Mouse (Mus musculus) liver, embryonic 14.5 days (tissue): ENCODE measurements around the gene Sgip1. TPM values are rescaled to one million over a fixed set of nuclear protein-coding genes. Genes with fewer than 3 reads are reported as not detected.

Source experiments
- ATAC-seq: fragments of 200-750 bp; cut with Nextera tagmentation; 2 replicates; pipeline ENCODE4 v1.8.0; 2017; ENCODE audit warnings: moderate number of reproducible peaks, mild to moderate bottlenecking, moderate library complexity; ENCODE audit not compliant: insufficient read depth
- DNase-seq, 3 experiments: peaks; one replicate each; pipeline ENCODE4 v3.0.0-alpha.2; 2012 to 2013; ENCODE audit warnings: low read depth in 3 of 3, low spot score in 3 of 3
- H3K27ac ChIP-seq: fragments of 300-500 bp; sonication (generic); 2 replicates; pipeline ENCODE4 v1.5.1; 2014; ENCODE audit warnings: moderate library complexity, mild to moderate bottlenecking, control low read depth, inconsistent platforms
- H3K27me3 ChIP-seq: fragments of 300-500 bp; sonication (generic); 2 replicates; pipeline ENCODE4 v1.6.1; 2014; ENCODE audit warnings: mild to moderate bottlenecking, low read length, moderate library complexity; ENCODE audit not compliant: control insufficient read depth, insufficient read depth
- H3K36me3 ChIP-seq: fragments of 300-500 bp; sonication (generic); replicated peaks from 2 replicates; pipeline ENCODE4 v1.6.1; 2014; ENCODE audit warnings: low read depth; ENCODE audit not compliant: control insufficient read depth, insufficient read depth
- H3K4me1 ChIP-seq, 2 experiments: fragments of 200-500 bp in 1 of 2; fragments of 300-500 bp in 1 of 2; sonication (generic) in 1 of 2; replicated peaks; 2 replicates each; pipeline ENCODE4 v1.6.1; 2012 to 2014; ENCODE audit warnings: antibody characterized with exemption in 1 of 2, inconsistent platforms in 1 of 2, low read length in 1 of 2; ENCODE audit not compliant: control insufficient read depth in 2 of 2, insufficient read depth in 2 of 2
- H3K4me2 ChIP-seq: fragments of 300-500 bp; sonication (generic); 2 replicates; pipeline ENCODE4 v1.6.1; 2014; ENCODE audit warnings: low read depth, mild to moderate bottlenecking, control low read depth, moderate library complexity
- H3K4me3 ChIP-seq, 2 experiments: fragments of 200-500 bp in 1 of 2; fragments of 300-500 bp in 1 of 2; sonication (generic) in 1 of 2; 2 replicates each; pipeline ENCODE4 v1.5.1; 2012 to 2014; ENCODE audit warnings: low read depth in 2 of 2, low read length in 2 of 2, mild to moderate bottlenecking in 2 of 2, control low read depth in 1 of 2, inconsistent platforms in 1 of 2, moderate library complexity in 1 of 2; ENCODE audit not compliant: insufficient read depth in 1 of 2
- H3K9ac ChIP-seq: fragments of 300-500 bp; sonication (generic); replicated peaks from 2 replicates; pipeline ENCODE4 v1.6.1; 2014; ENCODE audit warnings: mild to moderate bottlenecking, control low read depth, moderate library complexity
- H3K9me3 ChIP-seq: fragments of 300-500 bp; sonication (generic); 2 replicates; pipeline ENCODE4 v1.6.1; 2016; ENCODE audit warnings: low read length, mixed read lengths; ENCODE audit not compliant: control insufficient read depth
- CTCF ChIP-seq: IDR thresholded peaks from 2 replicates; pipeline ENCODE4 v1.5.1; 2016; ENCODE audit warnings: antibody characterized with exemption, low read depth, control low read depth
- EP300 ChIP-seq: IDR thresholded peaks from 2 replicates; pipeline ENCODE4 v1.6.1; 2016; ENCODE audit warnings: antibody characterized with exemption, low read depth
- WGBS: fragments of 180-500 bp; shearing (Covaris S2); extraction: QIAGEN DNeasy Blood & Tissue Kit; methylation state at CpG from one replicate; pipeline ENCODE4 v1.1.7; 2014; ENCODE audit not compliant: insufficient replicate concordance; 5-methylcytosine and 5-hydroxymethylcytosine counted together
- polyA plus RNA-seq, 2 experiments: library from polyadenylated mRNA; depleted of rRNA in 1 of 2; stranded (reverse) in 1 of 2; unstranded in 1 of 2; fragments of >200 nt; fragmentation: Nextera tagmentation in 1 of 2; extraction: Ambion mirVana in 1 of 2; gene quantifications; 2 replicates each; pipeline versions ENCODE4 v1.2.1 to v1.2.3; 2012 to 2014

The Sgip1 gene
- polyA plus RNA-seq, 2 experiments, result 0.10 to 0.32 TPM

- no peaks in the 10 kb centered on the region for H3K36me3 ChIP-seq
- no peak for DNase-seq
Measured at GRCm38 (mm10) chr4:102866531-102866930, 125.4 kb downstream of the Sgip1 start.

GRCm38 (mm10) chr4:102871274-102871673 is 130.2 kb downstream of the Sgip1 start:
- Histone ChIP-seq H3K4me1 (no peaks in the 10 kb centered on the region), H3K4me2 (no peak overlapping the region), H3K27ac (no peak overlapping the region), H3K4me3 (no peak overlapping the region), H3K9ac (no peak overlapping the region), H3K36me3 (no peaks in the 10 kb centered on the region), H3K27me3 (no peaks in the 10 kb centered on the region), H3K9me3 (no peaks in the 10 kb centered on the region)
- DNase-seq (no peak), ATAC-seq (no peak)
- WGBS, result 69% methylated on average over 4 of the region's 4 CpGs
- TF ChIP-seq EP300 (no peak), CTCF (no peak)

More at GRCm38 (mm10) chr4:102866531-102866930, 125.4 kb downstream of the Sgip1 start:
- Histone ChIP-seq H3K9me3 (no peaks in the 10 kb centered on the region), H3K9ac (no peak overlapping the region), H3K4me2 (no peak overlapping the region), H3K27me3 (no peaks in the 10 kb centered on the region), H3K4me3 (no peak overlapping the region), H3K27ac (no peak overlapping the region), H3K4me1 (peaks cover 0 to 4% of the 10 kb centered on the region in 2 experiments; a peak in 2 of 4 replicates)
- no peak for ATAC-seq
- TF ChIP-seq CTCF (no peak), EP300 (no peak)
- WGBS, result 67% methylated on average over 3 of the region's 3 CpGs

GRCm38 (mm10) chr4:102883142-102883541 is 142.0 kb downstream of the Sgip1 start:
- Histone ChIP-seq H3K27ac (no peak overlapping the region), H3K27me3 (no peaks in the 10 kb centered on the region), H3K9me3 (no peaks in the 10 kb centered on the region), H3K4me3 (no peak overlapping the region), H3K9ac (no peak overlapping the region), H3K4me1 (no peaks in the 10 kb centered on the region), H3K36me3 (no peaks in the 10 kb centered on the region), H3K4me2 (no peak overlapping the region)
- no peak for DNase-seq
- WGBS, result 68% methylated on average over 3 of the region's 3 CpGs
- TF ChIP-seq CTCF (no peak), EP300 (no peak)
- ATAC-seq, result no peak

GRCm38 (mm10) chr4:102884228-102884627 is 143.1 kb downstream of the Sgip1 start:
- Histone ChIP-seq H3K36me3 (no peaks in the 10 kb centered on the region), H3K4me3 (no peak overlapping the region), H3K9ac (no peak overlapping the region), H3K27me3 (no peaks in the 10 kb centered on the region), H3K27ac (no peak overlapping the region), H3K4me2 (no peak overlapping the region), H3K9me3 (no peaks in the 10 kb centered on the region), H3K4me1 (no peaks in the 10 kb centered on the region)
- ATAC-seq (no peak), DNase-seq (no peak)
- TF ChIP-seq CTCF (no peak), EP300 (no peak)
- 67% methylated on average over 4 of the region's 4 CpGs for WGBS

- DNase-seq, result no peak
- 54% methylated on average over 2 of the region's 2 CpGs for WGBS
- no peak overlapping the region for H3K9ac ChIP-seq
- no peak for ATAC-seq
- no peak overlapping the region for H3K27ac ChIP-seq
- no peaks in the 10 kb centered on the region for H3K9me3 ChIP-seq
- H3K4me2 ChIP-seq, result no peak overlapping the region
- H3K4me1 ChIP-seq, result no peaks in the 10 kb centered on the region
- H3K4me3 ChIP-seq, result no peak overlapping the region
- no peak for TF ChIP-seq EP300
- no peak for TF ChIP-seq CTCF
- H3K36me3 ChIP-seq, result no peaks in the 10 kb centered on the region
- H3K27me3 ChIP-seq, result no peaks in the 10 kb centered on the region
Measured at GRCm38 (mm10) chr4:102886459-102886858, 145.4 kb downstream of the Sgip1 start.
